Mouse (Mus musculus) liver, embryonic 13.5 days (tissue): ENCODE data around the gene BC035947. TPM values are rescaled to one million over a fixed set of nuclear protein-coding genes. Genes with fewer than 3 reads are reported as not detected.

Experiments
- ATAC-seq: fragments of 200-750 bp; cut with Nextera tagmentation; 2 replicates; pipeline ENCODE4 v1.8.0; 2017; ENCODE audit warnings: low read depth, mild to moderate bottlenecking, moderate number of reproducible peaks, moderate library complexity
- DNase-seq: peaks from one replicate; pipeline ENCODE4 v3.0.0; 2022
- H3K27ac ChIP-seq: fragments of 300-500 bp; sonication (generic); 2 replicates; pipeline ENCODE4 v1.5.1; 2015; ENCODE audit warnings: moderate library complexity, mild to moderate bottlenecking, inconsistent platforms
- H3K27me3 ChIP-seq: fragments of 300-500 bp; sonication (generic); 2 replicates; pipeline ENCODE4 v1.6.1; 2015; ENCODE audit warnings: mild to moderate bottlenecking, inconsistent platforms
- H3K36me3 ChIP-seq: fragments of 300-500 bp; sonication (generic); 2 replicates; pipeline ENCODE4 v1.6.1; 2015; ENCODE audit warnings: mild to moderate bottlenecking, inconsistent platforms
- H3K4me1 ChIP-seq: fragments of 300-500 bp; sonication (generic); replicated peaks from 2 replicates; pipeline ENCODE4 v1.6.1; 2015; ENCODE audit warnings: inconsistent platforms
- H3K4me2 ChIP-seq: fragments of 300-500 bp; sonication (generic); 2 replicates; pipeline ENCODE4 v1.6.1; 2015; ENCODE audit warnings: inconsistent platforms, mild to moderate bottlenecking, moderate library complexity
- H3K4me3 ChIP-seq: fragments of 300-500 bp; sonication (generic); replicated peaks from 2 replicates; pipeline ENCODE4 v1.5.1; 2015; ENCODE audit warnings: mild to moderate bottlenecking, inconsistent platforms
- H3K9ac ChIP-seq: fragments of 300-500 bp; sonication (generic); 2 replicates; pipeline ENCODE4 v1.6.1; 2015; ENCODE audit warnings: mild to moderate bottlenecking, inconsistent platforms
- H3K9me3 ChIP-seq: fragments of 300-500 bp; sonication (generic); replicated peaks from 2 replicates; pipeline ENCODE4 v1.6.1; 2016; ENCODE audit warnings: inconsistent platforms
- WGBS: fragments of 180-500 bp; shearing (Covaris S2); methylation state at CpG from one replicate; pipeline ENCODE4 v1.1.7; 2015; ENCODE audit not compliant: insufficient replicate concordance; 5-methylcytosine and 5-hydroxymethylcytosine counted together
- polyA plus RNA-seq: library from polyadenylated mRNA; unstranded; fragments of >200 nt; fragmentation: Nextera tagmentation; extraction: Ambion mirVana; gene quantifications from 2 replicates; pipeline ENCODE4 v1.2.1, GENCODE M21; 2015

Gene BC035947
- polyA plus RNA-seq, 1 experiment from 2014 or later: not detected

DNA sequence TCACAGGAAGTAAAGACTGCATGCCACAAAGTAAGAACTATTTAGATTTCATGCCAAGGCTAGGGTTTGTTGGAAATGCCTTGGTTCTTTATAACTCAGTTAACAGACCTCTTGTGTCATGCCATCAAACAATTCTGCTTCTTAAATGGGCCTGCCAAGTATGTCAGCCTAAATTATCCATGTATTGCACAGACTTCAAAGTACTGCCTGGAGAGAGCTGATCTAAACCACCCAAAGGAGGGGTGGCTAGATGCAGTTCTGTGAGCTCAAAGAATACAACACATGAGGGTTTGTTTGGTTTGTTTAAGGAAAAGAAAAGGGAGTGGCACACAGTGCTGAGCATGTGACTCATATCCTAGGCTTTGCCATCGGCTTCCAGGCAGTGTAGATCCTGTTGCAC is 63.9 kb downstream of the BC035947 start:
- ATAC-seq (no peak), DNase-seq (no peak)
- H3K27ac ChIP-seq: no peak overlapping the region
- WGBS: 78% methylated on average over 1 of the region's 1 CpGs
- H3K4me2 ChIP-seq: no peak overlapping the region
- H3K4me3 ChIP-seq: no peak overlapping the region
- H3K9me3 ChIP-seq: no peaks in the 10 kb centered on the region
- H3K9ac ChIP-seq: no peak overlapping the region
- no peaks in the 10 kb centered on the region for H3K27me3 ChIP-seq
- H3K36me3 ChIP-seq: peaks cover 77% of the 10 kb centered on the region
- H3K4me1 ChIP-seq: no peaks in the 10 kb centered on the region

Other genes with a start within 250 kb of the BC035947 start
- 0.15 and 0.17 TPM in 2 replicates for gene Sgpp2, start 201.8 kb downstream of the BC035947 start, polyA plus RNA-seq
- 139 and 163 TPM in 2 replicates for gene Farsb, start 23.3 kb downstream of the BC035947 start, polyA plus RNA-seq
- not detected in 2 replicates for gene Mogat1, start 1.2 kb downstream of the BC035947 start, polyA plus RNA-seq
- gene Acsl3, start 145.7 kb upstream of the BC035947 start, polyA plus RNA-seq: 18.8 and 26.6 TPM in 2 replicates
- 0.68 and 0.95 TPM in 2 replicates for gene Utp14b, start 145.9 kb upstream of the BC035947 start, polyA plus RNA-seq